Mouse (Mus musculus) adrenal gland, postnatal 10 days (tissue): ENCODE data around the gene Tlr4. TPM values are rescaled to one million over a fixed set of nuclear protein-coding genes. Genes with fewer than 3 reads are reported as not detected.

Experiments used
- DNase-seq: peaks from one replicate; pipeline ENCODE4 v3.0.0; 2021; ENCODE audit warnings: mixed read lengths
- long read RNA-seq, 2 experiments: library from polyadenylated mRNA; stranded (forward); transcript quantifications; one replicate each; pipeline ENCODE4 v2.0.0; 2021
- total RNA-seq, 2 experiments: library from RNA; stranded (reverse); gene quantifications; 2 replicates each; pipeline ENCODE4 v1.2.3; 2021

Tlr4 gene
- 1 to 10 TPM; 6.0 to 7.6 TPM for total RNA-seq
- long read RNA-seq, experiment 1, full-length matches to known transcripts, result 3 of 6 reads
- long read RNA-seq, experiment 1, partial matches to known transcripts, result 0 of 6 reads
- long read RNA-seq, experiment 1, other reads (novel, unspliced or antisense), result 3 of 6 reads
- long read RNA-seq, experiment 2, result 0 reads

DNA sequence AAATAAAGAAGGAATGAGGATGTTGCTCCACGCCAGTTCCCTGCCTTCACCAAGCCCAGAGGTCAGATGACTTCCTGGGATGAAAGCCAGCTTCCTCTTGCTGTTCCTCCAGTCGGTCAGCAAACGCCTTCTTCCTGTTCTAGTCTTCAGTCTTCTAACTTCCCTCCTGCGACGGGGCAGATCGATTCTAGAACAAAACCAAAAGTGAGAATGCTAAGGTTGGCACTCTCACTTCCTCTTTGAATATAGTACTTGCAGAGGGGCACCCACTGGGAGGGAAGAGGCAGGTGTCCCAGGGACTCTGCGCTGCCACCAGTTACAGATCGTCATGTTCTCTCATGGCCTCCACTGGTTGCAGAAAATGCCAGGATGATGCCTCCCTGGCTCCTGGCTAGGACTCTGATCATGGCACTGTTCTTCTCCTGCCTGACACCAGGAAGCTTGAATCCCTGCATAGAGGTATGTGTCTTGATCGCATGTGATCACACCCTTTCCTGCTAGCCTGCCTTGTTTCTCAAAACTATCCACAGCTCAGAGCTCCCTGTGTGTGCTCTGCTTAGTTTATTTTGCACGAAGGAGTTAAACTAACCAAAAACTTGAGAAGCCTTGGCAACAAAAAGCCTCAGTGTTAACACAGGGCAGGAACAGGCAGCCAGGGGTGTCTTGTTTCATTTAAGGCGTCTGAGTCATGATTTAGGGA lies at the start of gene Tlr4:
TSS of gene Tlr4 (plus strand) at position 122 of the 700 bp plus-strand sequence.
- DNase-seq, result peak; percentile 72

DNA sequence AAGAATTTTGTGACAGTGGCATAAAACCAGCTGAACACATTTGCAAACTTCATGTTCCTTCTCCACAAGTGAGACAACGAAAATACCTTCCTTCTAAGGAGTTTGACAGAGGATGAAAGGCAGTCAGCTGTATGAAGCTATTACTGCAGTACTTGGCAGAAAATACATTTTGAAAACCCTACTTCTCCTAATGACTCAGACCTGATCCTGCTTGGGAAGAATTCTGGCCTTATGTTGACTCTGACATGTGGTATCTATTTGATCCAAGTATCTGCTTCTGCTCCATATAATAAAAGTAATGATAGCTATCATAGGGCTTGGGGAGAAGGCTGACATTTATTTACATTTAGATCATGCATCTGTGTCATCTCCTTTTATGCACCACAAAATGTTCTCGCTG lies 33.1 kb upstream of the Tlr4 start:
- DNase-seq, result no peak

DNA sequence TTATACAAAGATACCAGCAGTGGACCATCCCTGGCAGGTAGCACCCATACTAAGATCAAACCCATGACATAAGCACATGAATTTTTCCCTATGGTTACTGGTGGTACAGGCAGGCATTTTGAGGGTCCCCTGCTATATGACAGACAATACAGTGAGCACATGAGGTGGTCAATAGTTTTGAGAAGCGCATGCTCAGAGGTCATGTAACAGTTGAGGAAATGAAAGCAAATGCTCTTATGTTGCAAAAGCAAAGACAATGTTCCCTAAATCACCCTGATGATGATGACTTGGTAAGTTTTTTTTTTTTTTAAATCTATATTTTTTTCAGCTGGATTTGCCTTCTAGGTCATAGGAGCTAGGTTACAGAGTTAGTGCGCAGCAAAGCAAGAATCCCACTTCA lies 30.7 kb upstream of the Tlr4 start:
- no peak for DNase-seq

DNA sequence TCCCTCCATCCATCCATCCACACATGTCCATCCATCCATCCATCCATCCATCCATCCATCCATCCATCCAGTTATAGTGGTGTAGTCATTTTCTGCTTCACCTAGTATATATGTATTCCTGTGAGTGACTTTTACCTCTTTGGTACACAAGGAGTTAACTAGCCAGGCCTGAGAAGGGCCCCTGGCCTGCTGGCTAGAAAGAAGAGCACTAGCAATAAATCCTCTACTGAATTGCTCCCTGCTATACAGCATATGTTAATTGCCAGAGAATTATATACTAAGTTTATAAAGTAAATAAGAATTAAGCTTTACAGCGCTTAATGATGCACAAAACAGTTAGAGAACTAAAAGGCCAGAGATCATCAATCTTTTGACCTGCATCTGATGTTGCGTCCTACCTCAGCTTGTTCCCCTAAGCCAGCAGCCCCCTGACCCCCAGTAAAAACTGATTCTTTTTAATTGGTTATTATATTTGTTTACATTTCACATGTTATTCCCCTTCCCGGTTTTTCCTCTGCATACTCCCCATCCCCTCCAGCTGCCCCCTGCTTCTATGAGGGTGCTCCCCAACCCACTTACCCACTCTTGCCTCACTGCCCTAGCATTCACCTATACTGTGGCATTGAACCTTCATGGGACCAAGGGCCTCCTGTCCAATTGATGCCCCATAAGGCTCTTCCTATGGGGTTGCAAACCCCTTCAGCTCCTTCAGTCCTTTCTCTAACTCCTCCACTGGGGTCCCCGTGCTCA lies 22.7 kb upstream of the Tlr4 start:
- DNase-seq, result no peak

DNA sequence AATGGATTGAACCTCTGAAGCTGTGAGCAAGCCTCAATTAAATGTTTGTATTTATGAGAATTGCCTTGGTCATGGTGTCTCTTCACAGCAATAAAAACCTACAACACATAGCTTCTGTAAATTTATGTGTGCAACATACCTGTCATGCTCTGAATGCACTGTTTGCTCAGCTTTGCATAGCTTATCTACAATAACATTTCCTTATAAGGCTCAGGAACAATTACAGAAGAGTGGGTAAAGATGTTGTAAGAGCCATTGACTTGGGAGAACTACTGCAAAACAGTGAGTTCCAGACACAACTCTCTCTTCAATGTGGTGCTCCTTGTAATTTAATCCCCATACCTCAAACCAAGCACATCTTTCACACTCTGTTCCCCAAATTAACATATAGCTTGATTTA lies 21.6 kb upstream of the Tlr4 start:
- no peak for DNase-seq

DNA sequence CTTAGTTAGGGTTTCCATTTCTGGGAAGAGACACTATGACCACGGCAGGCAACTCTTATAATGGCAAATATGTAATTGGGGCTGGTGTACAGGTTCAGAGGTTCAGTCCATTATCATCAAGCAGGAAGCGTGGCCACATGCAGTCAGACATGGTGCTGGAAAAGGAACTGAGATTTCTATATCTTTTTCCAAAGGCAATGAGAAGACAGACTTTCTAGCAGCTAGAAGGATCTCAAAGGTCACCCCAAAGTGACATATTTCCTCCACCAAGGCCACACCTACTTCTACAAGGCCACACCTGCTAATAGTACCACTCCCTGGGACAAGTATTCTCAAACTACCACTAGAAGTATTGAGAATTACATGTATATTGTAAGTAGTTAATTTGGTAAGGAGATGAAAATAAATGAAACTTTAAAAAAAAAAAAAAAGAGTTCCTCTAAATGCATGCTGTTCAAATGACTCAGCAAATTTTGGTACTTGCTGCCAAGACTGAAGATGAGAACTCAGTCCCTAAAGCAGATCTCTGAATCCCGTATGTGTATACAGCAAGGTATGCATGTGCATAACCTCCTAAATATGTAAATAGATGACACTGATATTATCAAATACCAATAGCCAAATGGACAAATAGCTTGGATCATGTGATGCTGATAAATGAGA lies 10.9 kb upstream of the Tlr4 start:
- no peak for DNase-seq

DNA sequence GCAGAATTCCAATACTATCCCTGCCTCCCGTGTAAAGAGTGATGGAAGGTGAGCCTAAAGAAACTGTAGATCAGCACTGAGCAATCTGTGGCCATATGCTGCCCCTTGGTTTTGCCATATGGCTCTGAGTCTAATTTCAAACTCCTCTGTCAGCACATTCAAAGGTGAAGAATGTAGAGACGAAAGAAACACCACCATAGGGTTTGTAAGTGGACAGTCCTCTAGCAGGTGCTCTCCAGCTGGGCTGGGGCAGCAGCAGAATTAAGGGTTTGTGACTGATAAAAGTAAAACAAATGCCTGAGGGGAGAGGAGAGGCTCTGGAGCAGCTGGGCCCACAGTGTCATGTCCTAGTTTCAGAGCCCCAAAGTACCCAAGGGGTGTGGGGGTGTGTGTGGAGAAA lies 6.2 kb upstream of the Tlr4 start:
- DNase-seq, result no peak

DNA sequence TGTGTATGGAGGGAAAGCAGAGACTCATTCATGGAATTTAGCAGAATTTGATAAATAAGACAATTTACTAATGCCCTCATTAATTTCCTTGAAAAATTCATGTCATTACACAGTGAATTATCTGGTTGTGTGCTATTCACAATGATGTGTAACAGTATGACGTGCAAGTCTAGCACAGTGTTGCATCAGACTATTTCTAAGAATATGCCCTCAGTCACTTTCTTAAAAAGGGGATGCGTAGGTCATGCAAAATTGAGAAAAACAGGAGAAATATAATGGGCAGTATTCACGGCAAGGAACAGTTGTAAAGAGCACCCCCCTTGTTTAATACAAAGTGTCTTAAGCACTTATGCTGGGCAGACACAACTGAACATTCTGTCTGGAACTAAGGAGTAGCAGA lies 5.6 kb upstream of the Tlr4 start:
- no peak for DNase-seq

DNA sequence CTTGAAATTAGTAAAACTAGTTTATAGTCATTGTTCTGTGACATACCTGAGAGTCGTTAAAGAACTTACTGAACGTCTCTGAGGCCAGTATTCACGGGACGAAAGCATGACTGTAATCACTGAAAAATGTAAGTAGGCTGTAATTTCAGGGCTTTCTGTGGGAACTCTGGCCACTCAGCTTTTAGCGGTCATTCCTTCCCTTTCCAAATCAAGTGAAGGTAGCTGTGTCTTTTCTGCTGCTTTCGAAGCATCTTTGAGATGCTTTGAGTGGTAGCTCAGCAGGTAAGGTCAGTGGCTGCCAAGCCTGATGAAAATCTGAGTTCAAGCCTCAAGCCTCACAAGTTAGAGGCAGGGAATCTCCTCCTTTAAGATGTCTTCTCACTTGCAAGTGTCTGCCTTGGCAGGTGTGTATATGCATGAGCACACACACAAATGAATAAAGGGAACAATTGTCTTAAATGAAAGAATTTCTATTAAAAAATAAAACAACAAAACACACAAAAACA lies 832 bp downstream of the Tlr4 start:
- DNase-seq, result no peak

DNA sequence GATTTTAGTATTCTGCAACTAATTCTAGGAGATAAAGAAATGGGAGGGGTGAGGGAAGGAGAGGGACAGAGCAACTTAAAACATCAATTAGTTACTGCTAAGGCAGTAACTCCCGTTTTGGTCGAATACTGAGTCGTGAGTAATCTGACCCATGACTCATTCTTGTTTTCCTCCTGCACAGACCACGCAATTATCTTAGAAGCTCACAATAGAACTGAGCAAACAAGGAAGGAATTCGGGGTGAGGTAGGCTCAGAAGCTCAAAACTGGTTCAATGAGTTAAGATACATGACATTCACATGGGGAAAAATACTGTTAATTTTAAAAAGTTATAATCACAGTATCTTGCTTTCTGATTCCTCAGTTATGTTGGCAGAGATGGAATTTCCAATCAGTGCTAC lies 1.3 kb downstream of the Tlr4 start:
- peak; percentile 7 for DNase-seq

DNA sequence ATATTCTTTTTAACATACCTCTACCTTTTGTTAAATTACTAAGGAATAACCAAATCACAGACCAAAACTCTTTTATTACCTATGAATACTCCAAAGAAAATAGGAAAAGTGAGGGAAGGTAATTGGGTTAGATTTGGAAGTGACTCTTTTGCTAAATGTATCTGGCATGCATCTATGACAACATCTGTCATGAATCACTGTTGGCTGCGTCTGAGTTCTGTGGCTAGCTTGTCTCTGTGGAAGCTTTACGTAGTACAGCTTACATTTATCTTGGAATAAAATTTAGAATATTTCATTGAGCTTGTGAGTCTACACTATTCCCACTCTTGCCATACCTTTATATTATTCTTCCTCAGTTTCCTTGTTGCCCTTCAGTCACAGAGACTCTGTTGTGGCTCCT lies 10.7 kb downstream of the Tlr4 start:
- no peak for DNase-seq

DNA sequence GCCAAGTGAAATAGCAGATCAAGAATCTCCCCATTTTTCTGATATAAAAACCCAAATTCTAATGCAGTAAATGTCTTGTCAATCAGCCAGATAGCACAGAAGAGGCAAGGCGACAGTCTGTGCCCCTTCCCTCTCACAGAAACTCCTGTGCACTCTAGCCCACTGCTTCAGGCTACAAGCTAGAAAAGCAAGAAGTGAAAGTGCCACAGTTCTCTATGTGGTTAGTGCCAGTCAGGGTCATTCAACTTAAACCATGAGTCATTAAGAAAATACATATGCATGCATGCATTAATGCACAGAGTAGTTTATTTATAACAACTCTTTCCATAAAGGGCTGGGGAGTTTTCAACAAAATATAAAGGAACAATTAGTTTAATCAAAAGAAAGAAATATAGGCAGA lies 15.9 kb downstream of the Tlr4 start:
- no peak for DNase-seq

DNA sequence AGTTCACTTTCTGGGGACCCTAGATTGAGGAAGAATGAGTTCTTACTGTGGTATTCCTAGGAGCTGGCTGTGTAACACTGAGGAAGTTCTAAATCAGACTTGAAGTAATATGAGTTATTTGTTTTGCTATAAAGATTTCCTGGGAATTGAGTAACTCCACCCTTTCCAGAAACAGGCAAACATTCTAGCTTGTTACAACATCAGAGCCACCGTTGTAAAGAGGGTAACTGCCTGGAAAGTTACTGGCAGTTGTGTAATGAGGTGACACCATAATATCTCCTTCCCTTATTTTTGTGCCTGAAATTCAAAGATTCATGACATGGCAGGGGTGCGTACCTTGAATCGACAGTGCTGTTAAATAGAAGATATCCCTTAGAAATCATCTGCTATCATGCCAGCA lies 24.6 kb downstream of the Tlr4 start:
- DNase-seq, result peak; percentile 14

DNA sequence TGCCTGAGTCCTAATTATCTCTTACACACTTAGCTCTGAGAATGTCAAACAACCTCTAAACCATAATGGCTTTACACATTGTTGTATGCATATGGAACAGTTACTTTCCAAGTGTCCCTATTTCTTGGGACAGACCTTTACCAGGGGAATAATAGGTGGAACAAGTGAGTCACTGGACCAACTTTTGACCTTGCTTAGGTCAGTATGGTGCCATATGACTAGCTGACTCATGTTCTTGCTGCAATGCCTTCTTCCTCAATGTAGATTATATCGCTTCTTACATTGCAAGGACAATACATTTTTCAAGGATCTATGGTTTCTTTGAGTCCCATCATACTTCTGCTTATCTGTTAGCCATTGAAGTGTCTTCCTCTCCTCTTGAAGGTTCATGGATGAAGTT lies 29.6 kb downstream of the Tlr4 start:
- DNase-seq, result no peak

DNA sequence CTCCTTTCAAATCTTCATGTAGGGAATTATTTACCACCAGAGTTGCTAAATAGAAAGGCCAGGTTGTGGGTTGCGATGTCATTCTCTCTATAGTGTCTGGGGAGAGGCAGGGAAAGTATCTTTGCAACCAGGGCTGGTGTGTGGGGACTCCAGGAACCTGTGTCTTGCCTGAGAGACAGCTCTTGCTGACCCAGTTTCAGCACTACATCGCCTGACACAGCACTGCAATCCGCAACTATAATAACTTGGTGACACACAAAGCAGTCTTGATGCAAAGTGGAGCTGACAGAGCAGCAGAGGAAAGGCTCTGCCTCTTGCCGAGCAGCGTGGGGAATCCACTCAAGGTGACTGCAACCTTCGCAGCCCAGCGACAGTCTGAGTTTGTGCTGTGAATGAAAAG lies 42.5 kb downstream of the Tlr4 start:
- DNase-seq, result peak; percentile 8

DNA sequence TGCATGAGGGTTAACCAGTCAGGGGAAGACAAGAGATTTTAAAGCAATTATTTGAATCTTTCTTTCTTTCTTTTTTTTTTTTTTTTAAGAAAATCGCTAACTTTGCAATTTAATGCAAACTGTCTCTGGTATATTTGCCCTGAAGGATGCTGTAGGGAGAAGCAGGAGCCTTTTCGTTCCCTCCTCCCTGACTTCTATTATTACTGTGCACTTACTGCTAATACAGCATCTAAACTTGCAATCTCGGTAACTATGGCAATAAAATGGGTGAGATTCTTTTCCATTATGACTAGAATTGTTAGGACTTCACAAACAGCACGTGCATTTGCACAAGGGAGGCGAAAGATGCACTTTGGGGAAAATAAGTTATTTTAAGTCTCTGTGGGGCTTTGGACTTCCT lies 44.6 kb downstream of the Tlr4 start:
- no peak for DNase-seq

DNA sequence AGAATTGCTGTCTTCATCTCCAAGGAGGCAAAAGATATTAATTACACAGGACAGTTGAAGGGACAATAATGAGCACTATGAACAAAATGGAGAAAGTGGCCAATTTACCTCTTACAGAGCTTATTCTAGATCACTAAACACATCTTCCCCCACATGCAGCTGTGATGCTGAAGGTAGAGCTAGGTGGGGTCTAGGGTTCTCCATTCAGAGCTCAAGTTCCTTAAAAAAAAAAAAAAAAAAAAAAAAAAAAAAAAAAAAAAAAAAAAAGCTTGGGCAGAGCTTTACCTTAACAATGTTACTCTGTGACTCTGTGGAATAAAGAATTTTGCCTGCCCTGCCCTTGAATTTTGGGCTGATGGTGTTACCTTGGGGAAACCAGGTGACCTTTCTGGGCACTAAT lies 46.0 kb downstream of the Tlr4 start:
- no peak for DNase-seq

DNA sequence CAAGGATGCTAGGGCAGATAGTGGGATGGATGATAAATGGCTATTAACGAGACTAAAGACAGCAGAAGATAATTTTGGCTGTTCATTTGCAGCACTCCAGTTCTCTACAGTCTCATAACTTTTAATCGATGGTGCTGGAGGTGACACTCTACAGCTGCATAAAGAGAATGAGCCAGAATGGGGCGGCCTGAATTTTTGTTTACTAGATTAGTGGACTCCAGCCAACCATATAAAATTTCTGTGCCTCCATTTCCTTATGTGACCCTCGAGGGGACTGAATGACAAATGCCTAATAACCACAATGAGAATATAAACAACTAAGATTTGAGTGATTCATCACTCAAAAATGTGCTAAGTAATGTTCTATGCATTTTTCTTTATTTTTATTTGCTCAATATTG lies 48.4 kb downstream of the Tlr4 start:
- no peak for DNase-seq

DNA sequence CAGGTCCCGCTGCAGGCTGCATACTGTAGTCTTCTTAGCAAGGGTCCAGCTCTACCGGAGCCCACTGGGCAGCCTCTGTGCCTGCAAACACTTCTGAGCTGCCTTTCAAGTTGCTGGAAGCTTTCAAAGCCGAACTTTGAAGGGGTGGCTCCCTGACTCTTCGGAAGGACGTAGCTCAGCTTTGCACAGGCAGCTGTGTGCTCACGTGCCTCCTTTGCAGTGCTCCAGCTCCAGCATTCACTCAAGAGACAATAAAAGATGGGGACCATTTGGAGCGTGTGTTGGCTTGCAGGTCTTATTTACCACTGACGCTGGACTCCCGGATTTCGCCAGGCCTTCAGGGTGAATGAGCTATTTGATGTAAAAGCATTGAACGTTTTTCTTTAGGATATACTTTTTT lies 50.2 kb downstream of the Tlr4 start:
- DNase-seq, result no peak

DNA sequence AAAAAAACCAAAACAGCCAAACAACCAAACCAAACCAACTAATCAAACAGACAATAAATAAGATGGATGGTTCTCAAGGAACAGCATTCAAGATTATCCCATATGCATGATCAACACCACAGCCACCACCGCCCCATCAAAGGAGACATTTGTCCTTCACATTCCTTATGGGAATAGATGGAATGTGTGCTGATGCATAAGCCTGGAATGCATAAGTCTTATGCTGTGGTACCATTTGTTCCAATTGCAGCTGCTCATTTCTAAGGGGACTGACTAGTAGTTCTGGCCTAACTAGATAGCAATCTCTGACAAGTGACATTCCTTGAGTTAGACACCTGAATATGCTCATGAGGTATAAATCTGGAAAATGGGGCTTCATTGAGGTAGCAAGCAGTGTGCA lies 54.1 kb downstream of the Tlr4 start:
- no peak for DNase-seq

DNA sequence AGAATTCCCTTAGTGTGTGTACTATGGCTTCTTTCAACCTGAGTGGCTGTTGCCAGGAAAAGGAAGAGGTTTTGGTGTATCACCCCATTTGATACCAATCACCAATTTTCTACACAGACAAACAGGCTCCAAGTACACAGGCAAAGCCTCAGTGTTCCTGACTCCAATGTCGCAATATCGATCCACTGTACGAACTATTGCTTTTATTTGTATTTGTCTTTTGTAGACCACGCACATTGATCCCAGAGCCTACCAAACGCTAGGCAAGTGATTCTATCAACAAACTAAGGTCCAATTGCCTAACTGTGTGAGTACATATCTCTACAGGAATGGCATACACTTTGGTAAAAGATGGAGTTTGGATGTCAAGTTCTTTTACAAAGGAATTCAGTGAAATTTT lies 55.9 kb downstream of the Tlr4 start:
- no peak for DNase-seq

DNA sequence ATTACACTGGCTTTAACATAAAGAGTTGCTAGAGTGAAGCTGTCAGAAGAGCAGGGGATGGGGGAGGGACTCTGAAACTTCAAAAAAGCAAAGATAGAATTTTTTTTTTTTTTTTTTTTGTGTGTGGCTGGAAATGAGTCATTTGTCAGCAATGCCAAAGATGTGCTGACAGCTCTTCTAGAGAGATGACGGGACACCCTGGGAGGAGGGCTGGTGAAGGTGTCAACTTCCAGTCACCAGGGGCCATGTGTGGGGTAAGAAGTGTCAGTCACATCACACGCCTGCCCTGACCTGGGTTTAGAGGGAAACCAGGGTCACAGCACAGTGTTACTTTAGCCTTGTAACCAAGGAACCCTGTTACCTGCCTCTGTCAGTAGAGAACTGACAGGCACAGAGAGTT lies 67.2 kb downstream of the Tlr4 start:
- no peak for DNase-seq

DNA sequence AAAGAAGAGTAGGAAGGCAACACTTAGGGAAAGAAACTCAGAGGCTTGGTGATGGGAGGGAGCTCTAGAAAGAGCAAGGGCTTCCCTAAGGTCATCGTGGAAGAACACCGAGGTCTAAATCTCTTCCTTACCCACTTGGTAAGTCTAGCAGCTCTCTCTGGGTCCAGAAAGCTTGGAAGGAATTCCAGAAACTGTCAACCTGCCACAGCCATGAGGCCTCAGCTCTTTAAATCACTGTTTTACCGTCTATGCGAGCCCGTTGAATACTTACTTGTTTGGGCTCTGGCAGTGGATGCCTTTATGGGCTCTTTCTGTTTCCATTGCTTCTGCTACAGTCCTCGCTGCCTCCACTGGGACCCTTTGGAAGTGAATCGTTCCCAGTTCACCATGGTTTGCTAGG lies 67.6 kb downstream of the Tlr4 start:
- no peak for DNase-seq
